Mouse (Mus musculus): ENCODE measurements around the gene Nemf. TPM values are rescaled to one million over a fixed set of nuclear protein-coding genes. Genes with fewer than 3 reads are reported as not detected.

Nemf gene
- total RNA-seq, 1 experiment, result 47.9 TPM

GRCm38 (mm10) chr12:69296511-69297410 lies 60.2 kb downstream of the Nemf start, which contains the start of gene Klhdc2:
Klhdc2 (plus strand) TSS chr12:69296681.
- Histone ChIP-seq H3K9ac (ENCODE audit: insufficient read depth, low read depth, low read length, poor library complexity, severe bottlenecking) (peak within 1 kb of the TSS; percentile 83), H3K4me1 (ENCODE audit: control insufficient read depth in 2 of 2, insufficient read depth in 2 of 2, low read length in 2 of 2, poor library complexity in 1 of 2) (peaks cover 0 to 3% of the 10 kb centered on the region in 2 experiments; a peak in 2 of 4 replicates), H3K36me3 (ENCODE audit: control insufficient read depth, insufficient read depth, low read length, poor library complexity, severe bottlenecking) (no peaks in the 10 kb centered on the region; the same call in 1 of the 2 replicates), H3K27ac (ENCODE audit: insufficient read depth, low read depth, low read length, poor library complexity, severe bottlenecking) (no peak within 1 kb of the TSS), H3K4me3 (ENCODE audit: insufficient read depth in 1 of 2, low read depth in 1 of 2, low read length in 2 of 2, poor library complexity in 1 of 2, severe bottlenecking in 1 of 2) (peak within 1 kb of the TSS; percentile 76 to 93), H3K9me3 (ENCODE audit: control insufficient read depth, insufficient read depth, low read depth, low read length) (no peaks in the 10 kb centered on the region)
- DNase-seq (ENCODE audit: low read depth, low spot score), result peak; percentile 40
- TF ChIP-seq ZNF384 (IDR thresholded peaks at IDR 0.05; ENCODE audit: low read depth, low read length) (no peak), ZC3H11A (IDR thresholded peaks at IDR 0.05; ENCODE audit: borderline replicate concordance, low read depth, low read length) (no peak), HCFC1 (IDR thresholded peaks at IDR 0.05; ENCODE audit: borderline replicate concordance, insufficient read depth, low read length) (peak; percentile 78; the same call in 1 of the 2 replicates)
- in situ Hi-C loops (cut with MboI; ENCODE audit: low sequenced_read_pairs in 2 of 2, unreplicated experiment in 2 of 2), result no loop called here

- Histone ChIP-seq H3K9ac (ENCODE audit: insufficient read depth, low read depth, low read length, poor library complexity, severe bottlenecking) (no peak overlapping the region), H3K4me3 (ENCODE audit: insufficient read depth in 1 of 2, low read depth in 1 of 2, low read length in 2 of 2, poor library complexity in 1 of 2, severe bottlenecking in 1 of 2) (no peak overlapping the region), H3K4me1 (ENCODE audit: control insufficient read depth in 2 of 2, insufficient read depth in 2 of 2, low read length in 2 of 2, poor library complexity in 1 of 2) (peaks cover 0 to 3% of the 10 kb centered on the region in 2 experiments; a peak in 2 of 4 replicates), H3K27ac (ENCODE audit: insufficient read depth, low read depth, low read length, poor library complexity, severe bottlenecking) (no peak overlapping the region), H3K9me3 (ENCODE audit: control insufficient read depth, insufficient read depth, low read depth, low read length) (no peaks in the 10 kb centered on the region), H3K36me3 (ENCODE audit: control insufficient read depth, insufficient read depth, low read length, poor library complexity, severe bottlenecking) (no peaks in the 10 kb centered on the region)
- in situ Hi-C loops (cut with MboI; ENCODE audit: low sequenced_read_pairs in 2 of 2, unreplicated experiment in 2 of 2), result no loop called here
- no peak for DNase-seq (ENCODE audit: low read depth, low spot score)
- no peak for TF ChIP-seq CHD2 (IDR thresholded peaks at IDR 0.05; ENCODE audit: low read depth, low read length)
- TF ChIP-seq ZNF384 (IDR thresholded peaks at IDR 0.05; ENCODE audit: low read depth, low read length), result no peak
- TF ChIP-seq MAFK (IDR thresholded peaks at IDR 0.05; ENCODE audit: insufficient read depth, low read depth, low read length), result no peak
- no peak for TF ChIP-seq ZC3H11A (IDR thresholded peaks at IDR 0.05; ENCODE audit: borderline replicate concordance, low read depth, low read length)
- TF ChIP-seq HCFC1 (IDR thresholded peaks at IDR 0.05; ENCODE audit: borderline replicate concordance, insufficient read depth, low read length), result no peak
Measured at GRCm38 (mm10) chr12:69295651-69296050, 61.3 kb downstream of the Nemf start.

- TF ChIP-seq MAFK (IDR thresholded peaks at IDR 0.05; ENCODE audit: insufficient read depth, low read depth, low read length), result no peak
- TF ChIP-seq HCFC1 (IDR thresholded peaks at IDR 0.05; ENCODE audit: borderline replicate concordance, insufficient read depth, low read length), result no peak
- TF ChIP-seq CHD2 (IDR thresholded peaks at IDR 0.05; ENCODE audit: low read depth, low read length), result no peak
- no peak for TF ChIP-seq ZNF384 (IDR thresholded peaks at IDR 0.05; ENCODE audit: low read depth, low read length)
- TF ChIP-seq ZC3H11A (IDR thresholded peaks at IDR 0.05; ENCODE audit: borderline replicate concordance, low read depth, low read length), result no peak
- Histone ChIP-seq H3K9ac (ENCODE audit: insufficient read depth, low read depth, low read length, poor library complexity, severe bottlenecking) (no peak overlapping the region), H3K9me3 (ENCODE audit: control insufficient read depth, insufficient read depth, low read depth, low read length) (no peaks in the 10 kb centered on the region), H3K27ac (ENCODE audit: insufficient read depth, low read depth, low read length, poor library complexity, severe bottlenecking) (no peak overlapping the region), H3K4me3 (ENCODE audit: insufficient read depth in 1 of 2, low read depth in 1 of 2, low read length in 2 of 2, poor library complexity in 1 of 2, severe bottlenecking in 1 of 2) (no peak overlapping the region), H3K4me1 (ENCODE audit: control insufficient read depth in 2 of 2, insufficient read depth in 2 of 2, low read length in 2 of 2, poor library complexity in 1 of 2) (peaks cover 0 to 3% of the 10 kb centered on the region in 2 experiments; a peak in 2 of 4 replicates), H3K36me3 (ENCODE audit: control insufficient read depth, insufficient read depth, low read length, poor library complexity, severe bottlenecking) (no peaks in the 10 kb centered on the region)
- no peak for DNase-seq (ENCODE audit: low read depth, low spot score)
- in situ Hi-C loops (cut with MboI; ENCODE audit: low sequenced_read_pairs in 2 of 2, unreplicated experiment in 2 of 2), result no loop called here
Measured at GRCm38 (mm10) chr12:69294936-69295335, 62.0 kb downstream of the Nemf start.

GRCm38 (mm10) chr12:69293815-69294214 lies 63.1 kb downstream of the Nemf start:
- no peak overlapping the region for H3K9ac ChIP-seq (ENCODE audit: insufficient read depth, low read depth, low read length, poor library complexity, severe bottlenecking)
- in situ Hi-C loops (cut with MboI; ENCODE audit: low sequenced_read_pairs in 2 of 2, unreplicated experiment in 2 of 2), result no loop called here
- H3K27ac ChIP-seq (ENCODE audit: insufficient read depth, low read depth, low read length, poor library complexity, severe bottlenecking), result no peak overlapping the region
- no peaks in the 10 kb centered on the region for H3K36me3 ChIP-seq (ENCODE audit: control insufficient read depth, insufficient read depth, low read length, poor library complexity, severe bottlenecking)
- no peak for TF ChIP-seq CHD2 (IDR thresholded peaks at IDR 0.05; ENCODE audit: low read depth, low read length)
- TF ChIP-seq ZC3H11A (IDR thresholded peaks at IDR 0.05; ENCODE audit: borderline replicate concordance, low read depth, low read length), result no peak
- TF ChIP-seq ZNF384 (IDR thresholded peaks at IDR 0.05; ENCODE audit: low read depth, low read length), result no peak
- no peak for TF ChIP-seq HCFC1 (IDR thresholded peaks at IDR 0.05; ENCODE audit: borderline replicate concordance, insufficient read depth, low read length)
- no peak for TF ChIP-seq MAFK (IDR thresholded peaks at IDR 0.05; ENCODE audit: insufficient read depth, low read depth, low read length)
- H3K9me3 ChIP-seq (ENCODE audit: control insufficient read depth, insufficient read depth, low read depth, low read length), result no peaks in the 10 kb centered on the region
- H3K4me3 ChIP-seq (ENCODE audit: insufficient read depth in 1 of 2, low read depth in 1 of 2, low read length in 2 of 2, poor library complexity in 1 of 2, severe bottlenecking in 1 of 2), result no peak overlapping the region
- DNase-seq (ENCODE audit: low read depth, low spot score), result no peak
- H3K4me1 ChIP-seq (ENCODE audit: control insufficient read depth in 2 of 2, insufficient read depth in 2 of 2, low read length in 2 of 2, poor library complexity in 1 of 2), result no peaks in the 10 kb centered on the region; a peak in 1 of 4 replicates

Data from ES-E14 (cell line).